Mouse (Mus musculus) adipocyte (in vitro differentiated cells): ENCODE results near the gene Fam155a.
A peak's percentile ranks its signal among the peaks of the same experiment; 100 is the strongest.
"Not testable (repeated sequence)": the region's sequence is repeated elsewhere in the genome, so short reads cannot be mapped to it uniquely, and the experiment has no call there.

Experiments
- DNase-seq: peaks from one replicate; pipeline ENCODE4 v3.0.0-alpha.2; 2016; ENCODE audit warnings: low spot score

The Fam155a gene

DNA sequence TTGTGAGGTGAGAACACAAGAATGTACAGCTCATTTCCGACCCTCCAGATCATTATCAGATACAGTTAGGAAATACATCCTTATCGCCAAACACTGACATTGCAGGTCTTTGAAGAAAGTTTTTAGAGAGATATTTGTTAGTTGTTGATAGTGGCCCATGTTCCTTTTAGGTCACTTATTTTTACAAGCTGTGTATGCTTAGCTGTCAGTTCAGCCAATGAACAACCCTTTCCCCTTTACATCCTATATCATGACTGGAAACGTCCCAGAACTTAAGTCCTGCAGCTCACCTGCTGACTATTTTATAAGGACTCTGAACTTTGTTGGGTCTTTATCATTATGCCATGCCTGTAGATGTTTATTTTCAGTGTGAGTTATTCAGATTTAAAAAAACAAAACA lies 366.3 kb downstream of the Fam155a start:
- no peak for DNase-seq

DNA sequence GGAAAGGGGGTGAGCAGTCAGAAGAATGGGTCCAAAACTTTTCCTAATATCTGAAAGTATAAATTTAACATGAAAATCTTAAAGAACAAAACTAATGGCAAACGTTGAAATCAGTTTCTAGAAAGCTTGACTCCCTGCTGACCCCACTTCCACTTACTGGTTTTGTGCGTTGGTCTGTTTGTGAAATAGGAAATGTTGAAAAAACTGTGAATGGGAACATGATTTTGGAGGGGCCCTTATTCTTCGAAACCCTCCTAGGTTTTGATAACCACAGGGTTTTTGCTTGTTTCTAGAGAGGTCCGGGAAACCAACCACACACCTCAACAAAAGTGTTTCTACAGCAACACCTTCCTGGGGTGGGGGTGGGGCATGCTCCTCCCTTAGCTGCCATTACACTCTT lies 368.6 kb downstream of the Fam155a start:
- no peak for DNase-seq

DNA sequence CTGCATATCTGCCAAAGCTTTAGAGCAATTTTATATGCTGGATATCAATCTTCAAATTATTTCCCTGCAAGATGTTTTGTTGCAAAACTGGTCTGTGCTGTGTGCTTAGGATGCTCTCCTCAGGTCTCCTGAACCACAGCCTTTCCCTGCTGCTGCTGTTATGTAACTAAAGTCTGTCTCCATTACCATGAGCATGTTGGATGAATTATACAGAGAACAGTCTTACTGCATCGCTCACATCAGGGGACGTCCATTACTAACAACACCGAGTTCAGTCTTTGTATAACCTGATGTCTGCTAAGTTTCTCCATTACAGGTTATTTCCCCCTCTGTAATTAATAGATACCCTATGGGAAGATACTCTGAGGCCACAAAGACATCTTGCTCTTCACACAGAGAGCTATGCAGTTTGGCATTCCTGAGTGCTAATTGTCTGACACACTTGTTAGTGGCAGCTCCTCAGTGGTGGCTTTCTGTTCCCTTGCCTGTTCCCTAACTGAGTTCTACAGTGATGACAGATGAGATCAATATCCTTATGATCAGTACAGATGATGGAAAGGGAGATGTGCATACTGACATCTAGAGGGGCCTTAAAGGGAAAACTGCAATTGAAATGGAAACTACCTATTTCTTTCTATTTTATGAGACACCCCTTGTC lies 372.2 kb downstream of the Fam155a start:
- no peak for DNase-seq

DNA sequence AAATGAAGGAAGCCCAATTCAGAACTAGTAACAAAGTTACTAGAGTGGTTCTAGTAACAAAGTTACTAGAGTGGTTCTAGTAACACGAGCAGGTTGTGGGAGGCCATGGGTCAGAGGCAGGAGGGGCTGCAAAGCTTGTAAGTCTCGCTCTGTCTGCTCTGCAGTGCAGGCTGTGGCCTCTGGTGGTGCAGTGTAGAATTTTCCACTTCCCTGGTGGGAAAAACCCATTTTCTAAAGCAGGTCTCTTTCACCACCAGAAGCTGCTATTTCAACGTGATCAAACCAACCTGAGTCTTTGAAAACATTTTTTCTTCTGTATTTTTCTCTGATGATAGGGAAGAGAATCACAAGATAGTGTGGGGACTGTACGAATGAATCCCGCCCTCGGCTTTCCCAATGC lies 372.9 kb downstream of the Fam155a start:
- DNase-seq: no peak

DNA sequence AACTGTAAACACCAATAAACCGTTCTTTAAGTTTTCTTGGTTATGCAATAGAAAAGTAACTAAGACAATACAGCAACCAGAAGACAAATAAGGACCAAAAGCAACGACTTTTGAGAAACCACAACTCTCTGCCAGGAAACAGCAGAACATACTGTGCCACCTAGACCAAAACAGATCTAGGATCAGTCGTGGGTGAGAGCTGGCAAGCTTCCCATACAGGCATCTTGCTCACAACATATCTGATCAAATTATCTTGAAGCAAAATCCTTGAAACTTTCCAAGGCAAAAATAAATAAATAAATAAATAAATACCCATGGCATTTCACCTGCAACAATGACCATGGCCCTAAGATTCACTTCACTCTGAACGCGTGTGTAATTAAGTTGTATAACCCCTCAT lies 376.3 kb downstream of the Fam155a start:
- no peak for DNase-seq

DNA sequence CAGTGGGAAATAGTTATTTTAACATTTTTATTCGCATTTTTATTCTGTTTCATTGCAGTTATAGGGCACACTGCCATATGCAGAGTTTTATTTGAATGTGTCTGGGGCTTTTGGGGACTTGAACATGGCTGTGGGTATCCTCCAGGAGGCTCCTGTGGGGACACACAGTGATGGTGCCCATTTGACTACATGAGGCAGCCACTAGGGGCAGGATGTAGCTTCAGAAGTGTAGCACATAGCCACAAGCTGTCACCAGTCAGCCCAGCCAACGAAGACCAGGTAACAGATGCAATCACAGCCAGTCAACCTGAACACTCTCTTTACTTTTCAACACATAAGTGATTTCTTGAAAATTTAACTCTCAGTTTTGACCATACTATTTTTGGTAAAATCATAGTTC lies 377.7 kb downstream of the Fam155a start:
- no peak for DNase-seq

DNA sequence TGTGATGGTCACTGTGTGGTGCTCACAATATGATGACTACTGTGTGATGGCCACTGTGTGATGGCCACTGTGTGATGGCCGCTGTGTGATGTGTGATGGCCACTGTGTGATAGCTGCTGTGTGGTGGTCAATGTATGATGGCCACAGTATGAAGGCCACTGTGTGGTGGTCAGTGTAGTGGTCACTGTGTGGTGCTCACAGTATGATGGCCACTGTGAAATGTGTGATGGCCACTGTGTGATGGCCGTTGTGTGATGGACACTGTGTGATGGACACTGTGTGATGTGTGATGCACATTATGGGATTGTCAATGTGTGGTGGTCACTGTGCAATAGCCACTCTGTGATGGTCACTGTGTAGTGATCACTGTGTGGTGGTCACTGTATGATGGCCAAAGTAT lies 380.7 kb downstream of the Fam155a start:
- not testable (repeated sequence) for DNase-seq

DNA sequence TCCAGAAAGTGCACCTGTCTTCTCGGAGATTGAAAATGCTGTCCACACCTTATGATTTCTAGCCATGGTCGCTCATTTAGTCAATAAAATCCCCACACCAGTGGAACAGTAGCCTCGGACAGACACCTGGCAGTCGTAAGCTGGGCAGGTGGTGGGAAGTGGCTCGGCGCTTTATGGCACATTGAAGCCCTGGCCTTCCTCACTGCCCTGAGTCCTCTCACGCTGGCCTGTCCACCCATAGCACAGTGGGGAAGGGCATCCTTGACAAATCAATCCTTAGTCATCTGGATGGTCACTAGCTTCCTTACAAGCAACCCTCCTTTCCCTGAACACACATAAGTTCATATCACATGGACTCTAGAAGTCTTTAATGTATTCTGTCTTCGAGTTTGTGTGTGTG lies 401.8 kb downstream of the Fam155a start:
- no peak for DNase-seq

DNA sequence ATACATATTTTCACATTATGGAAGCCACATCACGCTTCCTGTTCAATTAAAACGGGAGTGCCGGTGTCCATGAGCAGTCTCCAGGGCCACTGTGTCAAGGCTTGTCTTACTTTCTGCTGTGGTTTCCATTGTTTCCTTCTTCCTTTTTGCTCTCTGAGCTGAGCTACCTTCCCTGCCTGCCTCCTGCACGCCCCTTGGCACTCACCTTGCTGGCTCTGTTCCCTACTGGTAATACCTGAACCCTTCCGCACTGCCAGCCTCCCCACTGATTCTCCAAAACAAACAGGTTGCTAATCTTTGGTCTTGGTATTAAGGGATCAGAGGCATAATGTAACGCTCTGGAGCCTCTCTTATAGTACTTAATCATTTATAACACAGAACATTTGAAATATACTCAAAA lies 403.2 kb downstream of the Fam155a start:
- DNase-seq: no peak

DNA sequence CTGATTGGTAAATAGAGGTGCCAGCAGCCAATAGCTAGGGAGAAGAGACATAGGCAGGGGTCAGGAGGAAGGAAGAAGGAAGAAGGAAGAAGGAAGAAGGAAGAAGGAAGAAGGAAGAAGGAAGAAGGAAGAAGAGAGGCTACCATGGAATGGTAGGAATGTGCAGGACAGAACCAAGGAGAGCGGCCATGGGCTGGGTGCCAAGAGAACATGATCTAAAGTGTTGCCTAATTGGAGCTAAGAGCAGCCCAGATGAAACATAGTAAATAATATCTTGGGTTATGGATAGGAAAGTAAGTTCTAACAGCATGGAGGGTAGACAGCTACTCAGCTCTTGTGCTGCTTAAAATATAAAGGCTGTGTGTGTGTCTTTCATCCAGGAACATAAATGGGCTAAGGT lies 405.6 kb downstream of the Fam155a start:
- peak; percentile 29 for DNase-seq

DNA sequence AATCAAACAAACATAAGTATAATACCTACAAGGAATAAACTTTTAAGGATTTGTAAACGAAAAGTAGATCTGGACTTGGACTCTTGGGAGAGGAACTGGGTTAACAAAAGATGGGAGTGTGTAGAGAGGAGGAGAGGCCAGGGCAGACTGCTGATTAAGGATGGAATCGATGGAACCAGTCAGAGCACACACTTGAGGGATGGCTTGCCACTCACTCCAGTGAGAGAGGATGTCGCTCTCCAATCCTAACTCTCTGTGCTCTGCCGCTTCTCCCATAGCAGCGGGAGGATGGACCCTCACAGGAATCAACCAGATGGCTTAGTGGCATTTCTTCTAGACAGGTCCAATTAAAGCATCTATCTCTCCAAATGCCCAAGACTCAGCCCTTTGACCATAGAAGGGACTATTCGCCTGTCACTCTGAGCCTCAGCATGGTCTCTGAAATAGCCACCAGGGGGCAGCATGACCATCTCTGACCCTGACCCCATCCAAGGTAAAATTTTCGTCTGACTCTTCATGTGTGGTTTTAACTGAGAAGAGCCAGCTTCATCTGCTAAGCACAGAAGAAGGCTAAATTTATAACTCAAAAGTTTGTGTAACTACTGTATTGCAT lies 422.3 kb downstream of the Fam155a start:
- DNase-seq: no peak

DNA sequence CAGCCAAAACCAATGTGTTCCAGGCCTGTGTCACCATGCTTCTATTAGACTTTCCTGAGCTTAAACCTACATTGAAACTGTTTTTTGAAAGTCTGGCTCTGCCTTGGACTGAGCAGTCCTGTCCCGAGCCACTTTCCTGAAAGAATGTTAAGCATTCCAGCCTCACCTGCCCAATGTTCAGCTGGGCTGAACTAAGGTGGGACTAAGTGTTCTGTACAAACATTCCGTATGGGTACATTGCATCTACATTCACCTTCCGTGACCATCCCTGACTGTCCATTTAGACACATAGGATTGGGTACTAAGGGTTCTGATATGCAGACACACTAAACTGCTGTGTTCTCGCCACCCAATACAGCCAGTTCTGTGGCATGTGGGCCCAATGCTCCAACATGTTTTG lies 423.8 kb downstream of the Fam155a start:
- no peak for DNase-seq

DNA sequence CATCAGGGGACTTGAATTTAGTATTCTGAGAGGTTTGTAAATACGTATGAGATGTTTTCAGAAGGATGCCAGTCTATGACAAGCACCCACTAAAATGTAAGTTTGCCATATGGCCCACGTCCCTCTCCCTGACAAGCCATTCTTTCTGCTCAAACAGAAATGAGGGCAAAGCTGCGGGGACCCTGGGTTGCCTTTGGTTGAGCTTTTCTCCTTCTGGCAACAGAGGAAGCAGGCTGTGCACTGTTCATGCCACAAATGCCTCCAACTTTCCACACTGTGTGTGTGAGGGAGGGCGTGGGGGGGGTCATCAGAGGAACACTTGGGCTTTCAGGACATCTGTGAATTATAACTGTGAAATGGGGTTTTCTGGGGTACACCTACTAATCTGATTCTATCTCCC lies 426.8 kb downstream of the Fam155a start:
- DNase-seq: no peak

DNA sequence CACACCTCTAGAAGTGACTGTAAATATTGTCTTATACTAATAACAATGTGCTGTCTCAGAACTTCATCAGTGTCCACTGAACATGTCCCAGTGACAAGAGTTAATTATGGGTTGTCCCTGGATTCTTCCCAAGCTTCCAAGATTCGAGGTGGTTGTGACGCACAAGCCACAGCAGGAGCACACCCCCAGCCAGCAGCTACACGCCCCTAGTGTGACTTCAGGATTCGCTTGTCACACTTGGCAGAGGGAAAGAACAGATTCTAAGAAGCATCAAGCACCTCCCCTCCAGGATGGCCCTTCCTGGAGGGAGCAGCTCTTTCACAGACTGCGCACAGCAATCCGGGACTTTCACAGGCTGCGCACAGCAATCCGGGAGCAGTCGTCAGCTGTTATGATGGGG lies 428.0 kb downstream of the Fam155a start:
- no peak for DNase-seq

DNA sequence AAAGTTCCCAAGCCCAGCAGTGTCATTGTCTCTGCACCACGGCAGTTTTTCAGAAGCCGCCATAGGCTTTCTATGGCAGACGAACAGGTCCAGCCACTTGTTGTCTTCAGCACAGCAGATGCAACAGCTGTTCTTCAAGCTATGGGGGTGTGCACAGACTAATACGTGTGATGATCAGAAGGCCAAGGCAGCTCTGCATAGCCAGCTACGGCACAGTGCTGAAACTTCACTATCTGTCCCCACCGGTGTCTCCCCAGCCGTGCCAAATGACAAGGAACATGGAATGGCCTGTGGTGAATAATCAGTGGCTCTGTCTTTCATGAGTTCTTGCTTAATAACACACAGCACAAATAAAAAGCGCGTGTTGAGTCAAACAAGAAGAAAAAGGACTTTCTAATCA lies 428.4 kb downstream of the Fam155a start:
- DNase-seq: no peak

DNA sequence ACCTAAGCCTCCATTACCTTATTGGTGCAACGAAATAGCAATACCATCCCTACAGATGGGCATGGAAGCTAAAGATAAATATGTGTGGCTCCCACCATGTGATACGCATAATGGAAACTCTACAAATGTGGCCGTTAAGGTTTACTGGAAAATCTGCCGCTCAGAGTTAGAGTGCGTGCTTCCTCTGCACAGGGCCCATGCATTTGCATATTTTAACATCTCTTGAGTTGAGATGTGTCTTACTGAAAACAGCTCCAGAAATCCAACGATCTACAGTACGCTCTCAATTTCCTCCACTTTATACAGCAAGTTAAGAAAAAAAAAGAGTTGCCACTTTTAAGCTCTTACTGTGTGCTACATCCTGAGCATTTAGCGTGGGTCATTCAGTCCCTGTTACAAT lies 433.1 kb downstream of the Fam155a start:
- DNase-seq: no peak

DNA sequence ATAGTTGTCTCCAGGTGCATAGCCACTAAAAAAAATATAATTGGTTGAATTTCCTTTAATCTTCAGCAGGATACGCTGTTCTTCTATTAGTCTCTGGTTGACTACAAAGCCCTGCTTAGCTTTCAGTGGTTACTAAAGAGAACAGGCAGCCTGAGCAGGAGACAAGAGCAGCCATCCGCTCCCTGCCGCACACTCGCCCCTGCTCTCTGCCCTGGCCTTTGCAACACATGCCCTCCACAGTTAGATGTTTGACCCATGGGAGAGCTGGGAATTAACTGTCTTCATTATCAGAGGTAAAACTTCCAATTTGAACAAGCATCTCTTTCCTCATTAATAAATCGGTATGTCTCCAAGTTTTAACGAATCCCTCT lies 435.0 kb downstream of the Fam155a start:
- DNase-seq: no peak

DNA sequence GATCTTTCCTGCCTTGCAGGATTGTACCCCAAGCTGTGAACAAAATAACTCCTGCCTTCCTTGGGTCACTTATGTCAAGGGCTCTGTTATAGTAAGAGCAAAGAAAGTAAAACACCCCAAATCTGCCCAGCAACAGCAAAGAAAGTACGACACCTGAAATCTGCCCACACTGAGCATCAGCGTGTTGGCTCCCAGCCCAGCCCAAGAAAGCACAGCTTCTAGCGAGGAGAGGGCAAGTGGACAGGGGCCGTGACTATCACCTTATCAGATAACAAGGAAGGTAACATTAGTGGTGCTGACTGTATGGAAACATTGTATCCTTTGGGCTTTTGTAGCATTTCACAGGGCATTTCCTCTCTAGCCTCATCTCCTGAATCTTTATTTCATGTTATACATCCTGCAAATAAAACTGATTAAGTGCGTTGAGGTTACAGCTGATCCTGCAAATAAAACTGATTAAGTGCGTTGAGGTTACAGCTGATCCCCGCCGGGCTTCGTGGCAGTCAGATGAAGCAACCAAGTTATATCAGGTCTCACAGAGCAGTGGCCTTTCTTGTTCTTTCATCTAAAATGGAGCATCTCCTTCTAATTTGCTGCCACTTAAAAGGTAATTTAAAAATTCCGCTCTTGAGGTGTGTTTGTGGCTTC lies 435.6 kb downstream of the Fam155a start:
- DNase-seq: no peak

DNA sequence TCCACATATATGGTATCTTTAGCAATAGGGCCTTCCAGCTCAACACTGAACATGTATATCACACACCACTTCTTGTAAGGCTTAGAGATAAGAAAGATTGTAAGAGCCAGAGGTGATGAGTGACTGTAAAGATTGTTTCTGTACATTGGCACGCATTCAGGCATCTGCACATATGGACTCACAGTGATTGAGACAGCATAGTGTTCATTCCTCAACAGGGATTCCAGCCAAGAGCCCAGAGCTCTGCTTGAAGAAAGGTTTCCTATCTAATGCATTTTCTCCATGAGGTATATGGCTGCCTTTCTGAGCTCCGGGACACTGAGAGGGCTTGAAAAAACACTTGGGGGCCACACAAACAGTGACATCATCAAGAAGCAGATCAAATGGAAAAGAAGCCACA lies 438.2 kb downstream of the Fam155a start:
- DNase-seq: no peak

DNA sequence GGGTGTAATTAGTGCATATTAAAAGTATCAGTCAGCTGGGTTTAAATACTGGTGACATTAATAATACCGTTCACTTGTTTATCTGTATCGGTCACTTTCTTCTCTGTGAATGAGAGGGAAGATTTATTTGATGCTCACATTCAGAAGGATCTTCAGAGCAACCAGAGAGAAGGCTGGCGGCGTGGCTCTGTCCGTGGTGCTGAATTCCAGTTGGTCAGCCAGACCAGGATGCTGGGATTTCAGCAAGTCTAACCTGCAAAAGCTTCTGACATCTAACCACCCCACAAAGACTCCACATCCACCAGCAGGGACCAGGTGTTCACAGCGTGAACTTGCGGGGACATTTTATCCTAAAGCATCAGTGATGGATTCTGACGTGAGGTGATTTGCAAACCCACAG lies 461.5 kb downstream of the Fam155a start:
- peak; percentile 24 for DNase-seq

DNA sequence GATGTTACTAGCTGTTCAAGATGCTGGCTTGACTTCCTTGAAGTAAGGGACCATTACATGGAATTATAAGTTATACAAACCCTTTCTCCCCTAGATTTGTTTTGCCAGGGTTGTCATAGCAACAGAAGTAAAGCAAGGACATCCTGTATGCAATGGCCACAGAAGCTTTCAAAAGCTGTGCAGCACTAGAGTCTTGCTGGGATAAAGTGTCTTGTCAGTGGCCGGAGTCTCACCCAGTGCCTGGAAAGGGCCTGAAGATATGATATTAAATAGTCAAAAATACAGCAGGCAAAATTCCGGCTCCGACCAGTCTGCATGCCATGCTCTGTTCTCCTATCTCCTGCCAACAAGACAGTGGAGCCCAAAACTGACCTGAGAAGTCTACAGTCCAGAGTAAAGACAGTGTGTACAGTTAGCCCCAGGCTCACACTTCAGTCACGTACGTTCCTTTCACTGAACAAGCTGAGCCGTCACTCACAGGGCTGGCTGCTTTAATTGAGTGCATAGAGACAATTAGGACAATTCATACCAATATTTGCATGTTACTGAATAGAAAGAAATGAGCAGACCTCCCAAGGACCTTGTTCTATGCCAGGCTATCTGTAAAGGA lies 467.3 kb downstream of the Fam155a start:
- DNase-seq: no peak

DNA sequence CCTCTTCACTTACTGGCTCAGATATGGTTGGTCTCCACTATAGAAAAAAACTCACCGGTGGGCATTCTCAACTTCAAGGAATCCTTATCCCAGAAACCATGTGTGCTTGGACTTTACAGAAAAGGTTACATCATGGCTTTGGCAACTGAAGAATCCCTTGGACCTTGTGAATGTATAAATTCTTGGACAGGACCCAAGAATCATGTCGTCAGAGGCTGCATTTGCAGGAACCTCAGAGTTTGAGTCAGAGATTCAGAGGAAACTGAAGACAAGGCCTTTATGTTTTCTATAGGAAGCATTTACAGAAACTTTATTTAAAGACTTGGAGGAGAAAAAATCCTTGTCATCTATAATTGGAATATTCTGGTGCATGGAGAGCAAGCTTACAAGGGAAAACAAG lies 475.9 kb downstream of the Fam155a start:
- no peak for DNase-seq

DNA sequence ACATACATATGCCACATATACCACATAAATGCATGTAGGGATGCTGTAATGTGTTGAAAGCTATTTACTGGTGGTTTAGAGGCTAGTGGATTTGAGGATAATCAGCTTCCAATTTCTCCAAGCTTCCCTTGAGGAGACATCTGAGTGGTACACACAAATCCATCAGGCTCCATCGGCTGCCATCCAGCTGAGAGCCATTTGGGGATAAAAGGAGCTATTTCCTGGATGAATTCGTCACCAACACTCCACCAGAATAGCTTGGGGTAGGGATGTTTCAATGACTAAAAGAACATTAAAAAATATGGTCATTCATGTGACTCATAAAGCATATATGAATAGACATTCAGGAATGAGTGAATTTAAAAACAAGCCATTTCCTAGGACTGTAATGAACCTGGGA lies 478.4 kb downstream of the Fam155a start:
- no peak for DNase-seq
